Mouse (Mus musculus): ENCODE results near the gene Zfp518b. TPM values are rescaled to one million over a fixed set of nuclear protein-coding genes. Genes with fewer than 3 reads are reported as not detected.

The Zfp518b gene
- total RNA-seq (2012; rRNA removed) = not detected in 2 replicates
- polyA plus RNA-seq (2012; ENCODE audit: insufficient read depth in 1 of 2, insufficient read length in 2 of 2, low read depth in 1 of 2, low replicate concordance in 2 of 2, missing spikeins in 1 of 2) = not detected

- Histone ChIP-seq H3K36me3 (ENCODE audit: control insufficient read depth in 1 of 2, insufficient read depth in 2 of 2, low read length in 2 of 2) (no peaks in the 10 kb centered on the region), H3K4me1 (ENCODE audit: control insufficient read depth in 1 of 2, insufficient read depth in 2 of 2, low read length in 2 of 2) (no peaks in the 10 kb centered on the region), H3K79me2 (ENCODE audit: control insufficient read depth, insufficient read depth, low read length, poor library complexity) (no peaks in the 10 kb centered on the region), H3K27ac (ENCODE audit: control insufficient read depth, low read depth, low read length) (no peak within 1 kb of the TSS), H3K4me3 (ENCODE audit: control insufficient read depth in 1 of 2, insufficient read depth in 1 of 2, low read depth in 2 of 2, low read length in 2 of 2) (no peak within 1 kb of the TSS), H3K27me3 (ENCODE audit: control insufficient read depth in 1 of 2, insufficient read depth in 2 of 2, low read length in 2 of 2) (no peaks in the 10 kb centered on the region), H3K9ac (ENCODE audit: control insufficient read depth, low read depth, low read length, poor library complexity, severe bottlenecking) (no peak within 1 kb of the TSS), H3K9me3 (replicated peaks; ENCODE audit: insufficient read depth, low read length) (no peaks in the 10 kb centered on the region)
- no peak for DNase-seq (ENCODE audit: low read depth, low spot score)
- TF ChIP-seq GABPA (IDR thresholded peaks at IDR 0.05; ENCODE audit: low read depth, low read length) (no peak), BHLHE40 (IDR thresholded peaks at IDR 0.05; ENCODE audit: borderline replicate concordance, low read depth, low read length) (no peak), HCFC1 (IDR thresholded peaks at IDR 0.05; ENCODE audit: low read depth, low read length) (no peak), CHD1 (IDR thresholded peaks at IDR 0.05; ENCODE audit: low read depth, low read length) (no peak), MAFK (IDR thresholded peaks at IDR 0.05; ENCODE audit: borderline replicate concordance, low read depth, low read length) (no peak), TCF12 (IDR thresholded peaks at IDR 0.05; ENCODE audit: low read depth, low read length) (no peak), MEF2A (IDR thresholded peaks at IDR 0.05; ENCODE audit: extremely low read depth, insufficient replicate concordance, low read depth, low read length, poor library complexity, severe bottlenecking) (no peak), CHD2 (IDR thresholded peaks at IDR 0.05; ENCODE audit: low read length) (no peak), POLR2AphosphoS2 (IDR thresholded peaks at IDR 0.05; ENCODE audit: low read length) (no peak), MAZ (IDR thresholded peaks at IDR 0.05; ENCODE audit: low read depth, low read length) (no peak), JUND (IDR thresholded peaks at IDR 0.05; ENCODE audit: low read depth, low read length) (no peak), ELF1 (IDR thresholded peaks at IDR 0.05; ENCODE audit: low read depth, low read length) (no peak), CTCF (IDR thresholded peaks at IDR 0.05 in 2 of 3, conservative IDR thresholded peaks at IDR 0.05 in 1 of 3; ENCODE audit: control insufficient read depth in 1 of 3, insufficient read depth in 1 of 3, low read depth in 2 of 3, low read length in 3 of 3, poor library complexity in 1 of 3, severe bottlenecking in 1 of 3) (no peak), MXI1 (IDR thresholded peaks at IDR 0.05; ENCODE audit: low read depth, low read length) (no peak), ETS1 (IDR thresholded peaks at IDR 0.05; ENCODE audit: low read depth, low read length) (no peak)
Measured at GRCm38 (mm10) chr5:38684164-38684911, at the start of gene Zfp518b. Gene Zfp518b, minus strand, starts transcription at chr5:38684826.

GRCm38 (mm10) chr5:38708940-38709581 is 24.4 kb upstream of the Zfp518b start:
- no peak for DNase-seq (ENCODE audit: low read depth, low spot score)
- Histone ChIP-seq H3K27me3 (ENCODE audit: control insufficient read depth in 1 of 2, insufficient read depth in 2 of 2, low read length in 2 of 2) (no peaks in the 10 kb centered on the region), H3K4me3 (ENCODE audit: control insufficient read depth in 1 of 2, insufficient read depth in 1 of 2, low read depth in 2 of 2, low read length in 2 of 2) (no peak overlapping the region), H3K36me3 (ENCODE audit: control insufficient read depth in 1 of 2, insufficient read depth in 2 of 2, low read length in 2 of 2) (no peaks in the 10 kb centered on the region), H3K9me3 (replicated peaks; ENCODE audit: insufficient read depth, low read length) (no peaks in the 10 kb centered on the region), H3K9ac (ENCODE audit: control insufficient read depth, low read depth, low read length, poor library complexity, severe bottlenecking) (no peak overlapping the region), H3K4me1 (ENCODE audit: control insufficient read depth in 1 of 2, insufficient read depth in 2 of 2, low read length in 2 of 2) (no peaks in the 10 kb centered on the region), H3K27ac (ENCODE audit: control insufficient read depth, low read depth, low read length) (no peak overlapping the region), H3K79me2 (ENCODE audit: control insufficient read depth, insufficient read depth, low read length, poor library complexity) (no peaks in the 10 kb centered on the region)
- TF ChIP-seq ZC3H11A (IDR thresholded peaks at IDR 0.05; ENCODE audit: low read depth, low read length) (no peak), POLR2A (IDR thresholded peaks at IDR 0.05; ENCODE audit: control insufficient read depth in 1 of 2, insufficient read depth in 1 of 2, low read depth in 1 of 2, low read length in 2 of 2, poor library complexity in 1 of 2) (no peak), CHD2 (IDR thresholded peaks at IDR 0.05; ENCODE audit: low read length) (no peak), MAX (IDR thresholded peaks at IDR 0.05; ENCODE audit: low read length) (no peak)
